Mouse (Mus musculus) T-cell, adult 2 months (primary cell): ENCODE results near the gene Myh10.

Source experiments
- DNase-seq: peaks from one replicate; pipeline ENCODE4 v3.0.0; 2022; ENCODE audit warnings: low spot score

Myh10 gene

DNA sequence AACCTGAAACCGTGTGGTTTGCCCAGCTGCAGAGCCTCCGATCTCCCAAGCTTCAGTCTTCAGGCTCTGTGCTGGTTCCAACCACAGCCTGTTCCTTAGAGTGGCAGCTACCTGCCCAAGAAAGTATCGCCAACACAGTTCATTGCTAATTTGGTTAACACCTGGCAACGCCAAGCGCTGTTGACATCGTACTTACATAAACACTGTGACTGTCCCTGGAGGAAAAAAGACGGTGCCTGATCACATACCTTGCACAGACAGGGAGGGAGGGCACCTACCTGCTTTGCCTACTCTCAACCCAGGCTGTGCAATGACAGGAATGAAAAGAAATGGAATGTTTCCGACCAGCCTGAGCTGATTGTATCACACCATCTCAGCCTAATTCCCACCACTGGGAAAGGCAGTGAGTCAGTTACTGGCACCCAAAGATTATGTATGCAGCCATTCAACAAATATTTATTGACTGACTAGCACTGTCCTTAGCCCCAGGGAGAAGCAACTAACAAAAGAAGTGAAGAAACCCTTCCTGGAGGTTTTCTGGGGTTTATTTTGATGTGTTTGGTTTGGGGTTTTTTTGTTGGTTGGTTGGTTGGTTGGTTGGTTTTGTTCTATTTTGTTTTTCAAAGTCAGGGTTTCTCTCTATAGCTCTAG is 168.7 kb downstream of the Myh10 start:
- no peak for DNase-seq

DNA sequence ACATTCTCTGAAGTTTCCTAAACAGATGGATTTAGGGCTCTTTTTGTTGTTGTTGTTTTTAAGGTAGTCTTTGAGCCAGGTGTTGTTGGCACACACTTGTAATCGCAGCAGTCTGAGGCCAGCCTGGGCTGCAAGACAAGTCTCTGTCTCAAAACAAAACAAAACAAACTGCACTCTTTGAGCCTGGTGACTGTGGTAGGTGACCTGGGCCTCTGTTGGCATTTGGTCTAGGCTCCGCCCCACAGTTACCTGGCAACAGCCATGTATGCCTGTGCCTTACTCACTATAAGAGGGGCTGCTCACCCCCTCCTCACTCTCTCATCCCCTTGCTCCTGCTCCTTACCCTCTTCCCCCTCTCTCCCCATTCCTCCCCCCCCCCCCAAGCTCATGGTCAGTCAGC is 170.9 kb downstream of the Myh10 start:
- DNase-seq = no peak

DNA sequence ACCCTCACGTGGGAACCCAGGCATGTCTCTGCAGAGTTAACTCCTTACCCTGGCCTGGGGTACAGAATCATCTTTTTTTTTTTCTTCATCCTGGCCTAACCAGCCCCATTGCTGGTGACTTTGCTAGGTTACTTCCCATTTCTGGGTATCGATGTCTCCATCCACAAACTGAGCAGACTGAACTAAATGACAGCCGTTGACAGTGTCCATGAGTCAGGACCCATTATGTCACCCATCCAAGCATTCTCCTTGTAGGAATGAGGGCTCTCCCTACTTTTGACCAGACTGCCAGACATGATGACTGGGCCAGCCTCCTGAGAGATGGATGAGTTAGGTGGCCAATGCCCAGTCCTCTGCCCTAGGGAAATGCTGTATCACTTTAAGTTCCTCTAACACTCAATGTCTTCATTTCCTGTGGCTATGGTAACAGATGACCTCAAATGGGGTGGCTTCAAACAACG is 172.3 kb downstream of the Myh10 start:
- DNase-seq = no peak

DNA sequence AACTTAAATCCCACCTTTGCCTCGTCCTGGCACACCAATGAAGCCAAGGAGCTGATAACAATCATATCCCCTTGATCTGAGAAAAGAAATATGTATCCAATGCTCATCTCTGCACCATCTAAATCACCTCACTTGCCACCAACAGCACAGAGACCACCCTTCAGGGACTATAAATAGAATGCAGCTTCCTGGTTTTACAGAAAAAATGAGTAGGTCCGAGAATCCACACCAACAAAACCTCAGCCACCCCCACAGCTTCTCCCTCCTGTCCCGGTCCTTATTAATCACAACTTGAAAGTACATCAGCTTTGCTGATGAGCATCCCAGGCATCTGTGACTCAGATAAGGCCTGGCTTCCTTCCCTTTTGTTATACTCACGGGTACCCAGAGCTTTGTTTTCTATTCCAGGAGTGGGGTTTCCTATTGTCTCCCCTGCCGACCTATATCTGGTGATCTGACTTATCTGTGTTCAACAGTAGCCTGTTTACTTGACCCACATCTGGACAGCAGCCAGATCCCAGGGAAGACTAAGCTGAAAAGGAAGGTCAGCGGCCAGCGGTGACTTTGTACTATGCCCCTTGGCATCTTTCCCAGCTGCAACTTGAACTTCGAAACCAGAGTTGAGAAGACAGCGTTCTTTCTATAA is 173.3 kb downstream of the Myh10 start:
- DNase-seq = no peak
